Comparison of ENCODE assay signal across 40 mouse cellular contexts in the genomic region with DNA sequence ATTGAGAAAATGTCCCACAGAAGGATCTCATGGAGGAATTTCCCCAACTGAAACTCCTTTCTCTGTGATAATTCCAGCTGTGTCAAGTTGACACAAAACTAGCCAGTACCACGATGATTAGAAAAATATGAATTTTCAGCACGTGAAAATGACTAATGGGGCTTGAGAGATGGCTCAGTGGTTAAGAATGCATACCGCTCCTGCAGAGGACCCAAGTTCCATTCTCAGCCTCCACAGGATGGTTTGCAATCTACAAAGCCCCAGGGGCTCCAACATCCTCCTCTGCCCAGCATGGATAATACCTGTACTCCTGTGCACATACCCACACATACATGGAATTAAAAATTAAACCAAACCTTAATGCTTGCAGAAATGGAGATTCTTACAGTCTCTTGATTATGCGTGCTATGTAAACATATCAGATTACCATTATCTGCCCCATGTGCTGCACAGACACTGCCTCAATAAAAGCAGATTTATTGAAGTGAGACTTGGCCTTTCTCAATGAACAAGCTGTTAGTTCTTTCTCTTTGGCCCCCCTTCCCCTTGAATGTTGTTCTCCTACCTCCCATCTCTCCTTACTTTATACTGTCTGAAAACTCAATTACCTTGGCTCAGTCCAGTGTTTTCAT. TPM values are rescaled to one million over a fixed set of nuclear protein-coding genes. Genes with fewer than 3 reads are reported as not detected.
DNase-seq lines count a peak whose midpoint lies in the region; ATAC-seq and TF ChIP-seq lines count a peak whose summit lies in the region.
"Had no signal": no experiment of that assay in that cellular context is flagged by ENCODE, and none has a peak within 500 bp of the region (broad histone marks: within the 10 kb centered on the region; RNA-seq: fewer than 3 reads in every experiment).

No protein-coding gene starts in this region.

- no peak for TF ChIP-seq CTCF in intestine, postnatal 0 days (IDR thresholded peaks at IDR 0.05; ENCODE audit: low read depth)
- TF ChIP-seq CTCF in lung, embryonic 14.5 days (IDR thresholded peaks at IDR 0.05; ENCODE audit: low read depth) = no peak
- no peak for TF ChIP-seq CTCF in C2C12 (IDR thresholded peaks at IDR 0.05; ENCODE audit: control insufficient read depth, insufficient read depth, insufficient read length)
- no peak for TF ChIP-seq CTCF in layer of hippocampus, adult 2 months (conservative IDR thresholded peaks at IDR 0.05)

- peak; percentile 61 for DNase-seq in lung, embryonic 14.5 days
- no peak for DNase-seq in lung, postnatal 14 days
- no peak for DNase-seq in forebrain, embryonic 10.5 days (ENCODE audit: extremely low spot score, low spot score)
- no peak for DNase-seq in layer of hippocampus, adult 2 months (ENCODE audit: low spot score in 2 of 2)
- DNase-seq: adrenal gland, postnatal 10 days; B cell, adult 2 months; cerebellum, adult 8-10 months; cerebellum, postnatal 25 days; embryo, embryonic 11 days; gastrocnemius, postnatal 14 days; kidney, postnatal 25 days; thymus, adult 18-20 months; thymus, postnatal 25 days had no signal

- H3K79me3 ChIP-seq in C2C12 (ENCODE audit: low read depth) = no peaks in the 10 kb centered on the region

- no peak overlapping the region for H3K4me2 ChIP-seq in intestine, embryonic 15.5 days (replicated peaks)
- H3K4me2 ChIP-seq in intestine, postnatal 0 days (replicated peaks; ENCODE audit: low read depth) = no peak overlapping the region
- peak overlapping the region; percentile 27; the same call in 1 of the 2 replicates for H3K4me2 ChIP-seq in lung, embryonic 14.5 days
- H3K4me2 ChIP-seq: embryonic facial prominence, embryonic 13.5 days; heart, embryonic 15.5 days; limb, embryonic 12.5 days; liver, embryonic 15.5 days; lung, embryonic 15.5 days; midbrain, embryonic 13.5 days; stomach, embryonic 15.5 days had no signal

- no peak overlapping the region for H3ac ChIP-seq in C2C12 (ENCODE audit: control insufficient read depth, insufficient read length, low read depth)

- H3K9ac ChIP-seq in intestine, embryonic 15.5 days = no peak overlapping the region
- no peak overlapping the region for H3K9ac ChIP-seq in intestine, postnatal 0 days (ENCODE audit: low read depth, low read length)
- no peak overlapping the region for H3K9ac ChIP-seq in lung, embryonic 14.5 days
- H3K9ac ChIP-seq: embryonic facial prominence, embryonic 13.5 days; heart, embryonic 15.5 days; limb, embryonic 12.5 days; liver, embryonic 15.5 days; lung, embryonic 15.5 days; midbrain, embryonic 13.5 days; stomach, embryonic 15.5 days had no signal

- H3K79me2 ChIP-seq in C2C12 (ENCODE audit: control insufficient read depth, insufficient read depth) = no peaks in the 10 kb centered on the region

- no peaks in the 10 kb centered on the region for H3K27me3 ChIP-seq in intestine, embryonic 15.5 days (replicated peaks)
- H3K27me3 ChIP-seq in intestine, postnatal 0 days (replicated peaks; ENCODE audit: control insufficient read depth, insufficient read depth, low read length) = no peaks in the 10 kb centered on the region
- no peaks in the 10 kb centered on the region for H3K27me3 ChIP-seq in lung, embryonic 14.5 days (ENCODE audit: insufficient read depth, low read length)
- no peaks in the 10 kb centered on the region for H3K27me3 ChIP-seq in C2C12 (ENCODE audit: control insufficient read depth, insufficient read depth, insufficient read length)
- no peaks in the 10 kb centered on the region for H3K27me3 ChIP-seq in forebrain, embryonic 10.5 days (ENCODE audit: poor library complexity, severe bottlenecking)
- H3K27me3 ChIP-seq: CH12.LX; embryonic facial prominence, embryonic 13.5 days; heart, embryonic 15.5 days; limb, embryonic 12.5 days; liver, embryonic 15.5 days; lung, embryonic 15.5 days; midbrain, embryonic 13.5 days; stomach, embryonic 15.5 days had no signal

- H3K9me3 ChIP-seq in intestine, embryonic 15.5 days = no peaks in the 10 kb centered on the region
- no peaks in the 10 kb centered on the region for H3K9me3 ChIP-seq in intestine, postnatal 0 days (ENCODE audit: control insufficient read depth)
- no peaks in the 10 kb centered on the region for H3K9me3 ChIP-seq in lung, embryonic 14.5 days (ENCODE audit: low read depth, low read length)
- no peaks in the 10 kb centered on the region for H3K9me3 ChIP-seq in forebrain, embryonic 10.5 days
- H3K9me3 ChIP-seq: embryonic facial prominence, embryonic 13.5 days; heart, embryonic 10.5 days; heart, embryonic 15.5 days; limb, embryonic 12.5 days; liver, embryonic 15.5 days; lung, embryonic 15.5 days; midbrain, embryonic 13.5 days; stomach, embryonic 15.5 days had no signal

- H3K27ac ChIP-seq in intestine, embryonic 15.5 days = 0 out of 2 replicates have a peak overlapping the region, but pooled peaks have one; percentile 6
- H3K27ac ChIP-seq in intestine, postnatal 0 days (ENCODE audit: low read depth, low read length) = no peak overlapping the region
- H3K27ac ChIP-seq in lung, embryonic 14.5 days (ENCODE audit: low read depth) = peak overlapping the region; percentile 42
- H3K27ac ChIP-seq in forebrain, embryonic 10.5 days = no peak overlapping the region
- no peak overlapping the region for H3K27ac ChIP-seq in layer of hippocampus, adult 2 months
- H3K27ac ChIP-seq: embryonic facial prominence, embryonic 13.5 days; heart, embryonic 10.5 days; heart, embryonic 15.5 days; left cerebral cortex, adult 2 months; limb, embryonic 12.5 days; liver, embryonic 15.5 days; lung, embryonic 15.5 days; macrophage; midbrain, embryonic 13.5 days; stomach, embryonic 15.5 days had no signal

- peak; percentile 51; the same call in 1 of the 2 replicates for ATAC-seq in intestine, embryonic 15.5 days
- no peak for ATAC-seq in intestine, postnatal 0 days
- ATAC-seq in lung, embryonic 14.5 days (ENCODE audit: insufficient read depth) = peak; percentile 50; the same call in 1 of the 2 replicates
- ATAC-seq: forebrain, embryonic 14.5 days; hindbrain, embryonic 16.5 days; midbrain, embryonic 13.5 days had no signal

- no peaks in the 10 kb centered on the region for H3K4me1 ChIP-seq in intestine, embryonic 15.5 days (replicated peaks)
- H3K4me1 ChIP-seq in intestine, postnatal 0 days (replicated peaks; ENCODE audit: control insufficient read depth, insufficient read depth, low read length) = no peaks in the 10 kb centered on the region
- H3K4me1 ChIP-seq in lung, embryonic 14.5 days (ENCODE audit: insufficient read depth) = peaks cover 9% of the 10 kb centered on the region; the same call in 1 of the 2 replicates
- no peaks in the 10 kb centered on the region for H3K4me1 ChIP-seq in forebrain, embryonic 10.5 days
- H3K4me1 ChIP-seq: liver, embryonic 15.5 days had no signal

- no peak overlapping the region for H3K4me3 ChIP-seq in intestine, embryonic 15.5 days (replicated peaks)
- H3K4me3 ChIP-seq in intestine, postnatal 0 days (ENCODE audit: low read depth, low read length) = no peak overlapping the region
- H3K4me3 ChIP-seq in lung, embryonic 14.5 days (ENCODE audit: low read depth, low read length) = no peak overlapping the region
- no peak overlapping the region for H3K4me3 ChIP-seq in C2C12 (ENCODE audit: insufficient read depth, poor library complexity, severe bottlenecking)
- no peak overlapping the region for H3K4me3 ChIP-seq in forebrain, embryonic 10.5 days
- no peak overlapping the region for H3K4me3 ChIP-seq in layer of hippocampus, adult 2 months
- H3K4me3 ChIP-seq: embryonic facial prominence, embryonic 13.5 days; heart, embryonic 10.5 days; heart, embryonic 15.5 days; left cerebral cortex, adult 2 months; limb, embryonic 12.5 days; liver, embryonic 15.5 days; lung, embryonic 15.5 days; midbrain, embryonic 13.5 days; stomach, embryonic 15.5 days had no signal

- no peaks in the 10 kb centered on the region for H3K36me3 ChIP-seq in intestine, embryonic 15.5 days
- H3K36me3 ChIP-seq in intestine, postnatal 0 days (ENCODE audit: control insufficient read depth, insufficient read depth) = no peaks in the 10 kb centered on the region
- no peaks in the 10 kb centered on the region for H3K36me3 ChIP-seq in lung, embryonic 14.5 days (ENCODE audit: insufficient read depth)
- H3K36me3 ChIP-seq in C2C12 (ENCODE audit: control insufficient read depth, insufficient read depth) = no peaks in the 10 kb centered on the region
- H3K36me3 ChIP-seq in forebrain, embryonic 10.5 days (replicated peaks) = no peaks in the 10 kb centered on the region
- H3K36me3 ChIP-seq: embryonic facial prominence, embryonic 13.5 days; heart, embryonic 10.5 days; heart, embryonic 15.5 days; limb, embryonic 12.5 days; liver, embryonic 15.5 days; lung, embryonic 15.5 days; midbrain, embryonic 13.5 days; stomach, embryonic 15.5 days had no signal

- 58% methylated on average over 4 of the region's 4 CpGs for WGBS in intestine, embryonic 15.5 days
- WGBS in intestine, postnatal 0 days = 56% methylated on average over 4 of the region's 4 CpGs
- WGBS in lung, embryonic 14.5 days = 42% methylated on average over 4 of the region's 4 CpGs
- 88% methylated on average over 4 of the region's 4 CpGs for WGBS in forebrain, embryonic 10.5 days

TF ChIP-seq in C2C12, 6 proteins besides CTCF, POLR2A, EP300 and RAD21:
- no peak for TF ChIP-seq CEBPB (IDR thresholded peaks at IDR 0.05; ENCODE audit: low read depth)
- TF ChIP-seq USF1 (IDR thresholded peaks at IDR 0.05; ENCODE audit: low read depth) = peak; percentile 25

RNA-seq across cellular contexts. Expression of a gene that starts 39.6 kb away (rescaled TPM):
- 12.2 and 12.7 TPM in 2 replicates for polyA plus RNA-seq in intestine, embryonic 15.5 days (2015; fragmentation: Nextera tagmentation; extraction: Ambion mirVana)
- polyA plus RNA-seq in intestine, postnatal 0 days (2015; fragmentation: Nextera tagmentation; extraction: Ambion mirVana) = 6.6 and 7.4 TPM in 2 replicates
- 9.3 and 9.9 TPM in 2 replicates for polyA plus RNA-seq in lung, embryonic 14.5 days (2014; fragmentation: Nextera tagmentation; extraction: Ambion mirVana)
- polyA plus RNA-seq in C2C12 (2012; fragmentation: generic; extraction: Trizol) = 1.7 TPM
- 2.5 and 3.2 TPM in 2 replicates for polyA plus RNA-seq in forebrain, embryonic 10.5 days (2016; fragmentation: Nextera tagmentation; extraction: Ambion mirVana)
- total RNA-seq in layer of hippocampus, adult 2 months (2021) = 1 to 10 TPM; 1.0 to 1.2 TPM

RNA-seq across cellular contexts. Expression of a gene that starts 44.3 kb away (rescaled TPM):
- not detected in 2 replicates for polyA plus RNA-seq in intestine, embryonic 15.5 days (2015; fragmentation: Nextera tagmentation; extraction: Ambion mirVana)
- not detected in 2 replicates for polyA plus RNA-seq in intestine, postnatal 0 days (2015; fragmentation: Nextera tagmentation; extraction: Ambion mirVana)
- polyA plus RNA-seq in lung, embryonic 14.5 days (2014; fragmentation: Nextera tagmentation; extraction: Ambion mirVana) = not detected in 2 replicates
- polyA plus RNA-seq in C2C12 (2012; fragmentation: generic; extraction: Trizol) = not detected
- polyA plus RNA-seq in forebrain, embryonic 10.5 days (2016; fragmentation: Nextera tagmentation; extraction: Ambion mirVana) = not detected in 2 replicates
- total RNA-seq in layer of hippocampus, adult 2 months (2021) = not detected
- total RNA-seq: adrenal gland, postnatal 10 days; CH12.LX; ES-E14; gastrocnemius, postnatal 14 days; heart, postnatal 25 days; layer of hippocampus, adult 18-20 months; layer of hippocampus, postnatal 14 days; left cerebral cortex, adult 2 months; left cerebral cortex, postnatal 25 days; liver, adult 2 months; megakaryocyte-erythroid progenitor cell, adult 5-6 weeks; monocyte, adult 5-6 weeks had no signal
- polyA plus RNA-seq: embryonic facial prominence, embryonic 13.5 days; forebrain, embryonic 14.5 days; heart, embryonic 10.5 days; heart, embryonic 15.5 days; hindbrain, embryonic 11.5 days; hindbrain, embryonic 16.5 days; intestine, embryonic 14.5 days; limb, embryonic 12.5 days; liver, adult 2 months; liver, embryonic 15.5 days; lung, embryonic 15.5 days; midbrain, embryonic 13.5 days; neural tube, embryonic 14.5 days; stomach, embryonic 15.5 days had no signal

Comparison
In these comparisons a context has a peak if more than half of its experiments do, and no peak if none do; other contexts are left out.
1. H3K27ac ChIP-seq: peak in intestine, embryonic 15.5 days (single experiment) and lung, embryonic 14.5 days (single experiment); none in intestine, postnatal 0 days (single experiment), forebrain, embryonic 10.5 days (single experiment) and layer of hippocampus, adult 2 months (single experiment).